Mouse (Mus musculus) CD8-positive naive resting alpha-beta T cell, adult 2 months (primary cell): ENCODE data around the gene Ugdh.

Experiments
- DNase-seq, 2 experiments: peaks; one replicate each; pipeline ENCODE4 v3.0.0; 2022; ENCODE audit warnings: low read depth in 2 of 2, low spot score in 2 of 2

Gene Ugdh

DNA sequence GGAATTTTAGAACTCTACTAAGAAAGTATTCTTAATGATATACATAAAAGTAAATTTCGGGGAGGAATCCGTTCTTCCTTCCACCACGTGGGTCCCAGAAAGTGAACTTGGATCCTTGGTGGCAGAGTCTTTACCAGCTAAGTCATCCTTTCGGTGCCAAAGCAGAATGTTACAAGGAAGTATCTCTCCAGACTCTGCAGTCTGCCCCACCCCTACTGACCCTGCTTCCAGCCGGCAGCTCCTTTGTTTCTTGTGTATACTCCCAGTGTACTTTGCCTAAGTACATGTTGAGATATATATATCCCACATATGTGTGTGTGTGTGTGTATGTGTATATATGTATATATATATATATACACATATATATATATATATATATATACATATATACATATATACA is 6.3 kb downstream of the Ugdh start:
- no peak for DNase-seq

DNA sequence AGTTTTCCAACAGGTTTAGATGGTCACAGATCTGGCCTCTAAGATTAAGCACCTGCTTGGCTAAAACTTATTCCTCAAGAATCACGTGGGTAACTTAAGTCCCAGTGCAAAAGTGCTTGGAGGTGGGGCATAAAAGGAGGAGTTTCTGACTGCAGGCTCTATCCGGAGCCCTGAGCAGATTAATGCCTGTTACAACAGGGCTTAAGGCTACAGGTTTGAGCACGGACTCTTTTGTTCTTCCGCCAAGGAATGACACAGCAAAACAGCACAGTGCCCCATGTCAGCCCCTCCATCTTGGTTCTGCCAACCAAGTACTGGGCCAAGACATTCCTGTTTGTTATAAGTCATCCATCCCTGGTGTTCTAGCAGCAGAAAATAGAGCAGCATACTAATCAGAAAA is 7.4 kb downstream of the Ugdh start:
- no peak for DNase-seq

GRCm38 (mm10) chr5:65425251-65425650 is 10.5 kb downstream of the Ugdh start:
- DNase-seq: no peak

- no peak for DNase-seq
These were observed 11.5 kb downstream of the Ugdh start for GRCm38 (mm10) chr5:65424215-65424614.

DNA sequence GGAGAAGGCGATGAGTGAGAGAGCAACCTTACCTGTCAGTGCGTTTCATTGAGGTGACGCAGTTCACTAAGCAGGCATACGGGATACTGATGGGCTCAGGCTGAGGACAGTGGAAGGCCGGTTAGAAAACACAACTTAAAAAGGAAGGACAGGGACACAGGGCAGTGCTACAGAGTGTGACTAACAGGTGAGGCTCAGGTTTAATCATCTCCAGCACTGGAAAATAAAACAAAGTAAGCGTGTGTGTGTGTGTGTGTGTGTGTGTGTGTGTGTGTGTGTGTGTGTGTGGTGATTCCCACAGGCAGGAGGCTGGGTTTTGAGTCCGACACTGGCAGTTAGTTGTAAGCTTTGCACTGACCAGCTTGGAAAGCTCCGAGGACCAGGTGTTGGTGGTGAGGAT is 12.9 kb downstream of the Ugdh start:
- no peak for DNase-seq

DNA sequence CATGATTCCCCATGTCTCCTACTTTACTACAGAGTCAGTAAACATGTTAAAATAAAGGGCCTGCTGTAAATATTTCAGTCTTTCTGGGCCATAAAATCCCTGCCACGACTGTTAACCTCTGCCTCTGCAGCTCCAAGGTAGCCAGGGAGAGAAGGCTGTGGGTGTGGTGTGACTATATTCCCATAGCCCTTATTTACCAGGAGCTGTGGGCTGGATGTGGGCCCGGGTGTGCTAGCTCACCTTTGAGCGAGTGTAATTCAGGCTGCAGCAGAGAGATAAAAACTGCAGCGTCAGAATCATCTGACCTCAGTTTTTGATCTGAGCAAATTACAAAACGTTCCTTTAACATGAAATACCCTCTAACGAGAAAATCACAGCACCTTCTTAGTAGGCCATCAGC is 14.9 kb downstream of the Ugdh start:
- no peak for DNase-seq

- no peak for DNase-seq
These were observed 16.6 kb downstream of the Ugdh start for GRCm38 (mm10) chr5:65419136-65419535.

DNA sequence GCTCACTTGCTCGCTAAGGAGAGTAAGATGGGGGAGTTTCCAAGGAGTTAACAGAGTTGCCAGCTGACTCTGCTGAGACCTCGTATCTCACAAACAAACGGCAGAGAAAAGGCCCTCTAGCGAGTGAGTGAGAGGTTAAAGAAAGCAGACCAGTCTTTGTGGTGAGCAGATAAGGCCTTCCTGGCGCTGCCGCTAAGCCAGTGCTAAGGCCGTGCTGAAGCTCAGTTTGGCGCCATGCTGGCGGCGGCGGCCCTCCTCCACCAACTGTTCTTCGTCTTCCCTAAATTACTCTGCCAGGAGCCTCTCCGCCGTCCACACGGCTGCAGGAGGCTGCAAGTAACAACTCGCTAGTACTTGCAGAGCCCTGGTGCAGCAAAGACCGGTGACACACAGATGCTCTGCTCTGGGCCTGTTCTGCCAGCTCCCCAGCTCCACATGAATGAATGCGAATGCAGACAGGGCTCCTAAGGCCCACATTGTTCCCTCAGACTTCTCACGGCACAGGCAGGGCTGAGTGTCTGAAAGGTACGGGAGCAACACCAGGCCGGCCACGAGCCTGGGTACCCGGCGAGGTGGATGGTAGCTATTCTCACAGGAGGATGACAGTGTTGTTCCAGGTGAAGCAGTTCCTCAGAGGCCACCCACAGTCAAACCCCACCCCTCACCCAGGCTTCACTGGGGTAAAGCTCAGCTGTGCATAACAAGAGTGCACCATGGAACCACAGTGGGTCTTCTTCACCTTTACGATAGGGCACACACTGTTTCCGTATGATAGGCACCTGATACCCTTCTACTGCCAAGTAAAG is 19.9 kb downstream of the Ugdh start:
- DNase-seq: no peak

GRCm38 (mm10) chr5:65407989-65408388 is 27.8 kb downstream of the Ugdh start:
- no peak for DNase-seq

DNA sequence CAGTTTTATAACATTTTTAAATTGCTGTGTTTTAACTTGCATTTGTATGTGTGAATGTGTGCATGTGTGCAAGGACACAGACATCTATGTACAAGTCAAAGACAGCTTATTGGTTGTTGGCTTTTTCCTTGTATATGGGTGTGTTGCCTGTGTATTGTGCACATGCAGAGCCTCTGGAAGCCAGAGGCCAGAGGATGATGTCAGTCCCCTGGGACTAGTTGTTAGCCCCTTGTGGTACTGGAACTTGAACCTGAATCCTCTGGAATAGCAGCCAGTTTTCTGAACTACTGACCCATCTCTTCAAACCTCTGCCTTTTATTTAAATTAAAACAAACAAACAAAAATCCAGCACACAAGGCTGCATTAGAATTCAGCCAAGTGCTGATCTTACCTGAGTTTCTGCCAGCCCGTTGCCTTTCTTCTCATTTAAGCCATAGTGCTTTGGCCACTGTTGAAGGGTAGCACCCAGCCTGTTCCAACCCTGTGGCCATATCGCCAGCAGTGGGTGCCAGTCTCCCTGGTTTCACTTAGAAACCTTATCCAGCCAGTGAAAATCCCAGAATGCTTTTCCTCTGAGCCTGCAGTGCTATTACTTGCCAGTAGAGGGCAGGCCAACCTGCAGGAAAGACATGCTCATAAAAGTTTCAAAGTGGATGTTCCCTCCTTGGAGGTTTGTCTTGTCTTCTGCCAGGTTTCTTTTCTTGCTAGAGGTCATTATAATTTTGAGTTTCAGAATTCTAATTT is 34.3 kb downstream of the Ugdh start:
- peak; percentile 69 to 77 for DNase-seq

- DNase-seq: no peak
These were observed 41.3 kb downstream of the Ugdh start for GRCm38 (mm10) chr5:65394425-65394824.

DNA sequence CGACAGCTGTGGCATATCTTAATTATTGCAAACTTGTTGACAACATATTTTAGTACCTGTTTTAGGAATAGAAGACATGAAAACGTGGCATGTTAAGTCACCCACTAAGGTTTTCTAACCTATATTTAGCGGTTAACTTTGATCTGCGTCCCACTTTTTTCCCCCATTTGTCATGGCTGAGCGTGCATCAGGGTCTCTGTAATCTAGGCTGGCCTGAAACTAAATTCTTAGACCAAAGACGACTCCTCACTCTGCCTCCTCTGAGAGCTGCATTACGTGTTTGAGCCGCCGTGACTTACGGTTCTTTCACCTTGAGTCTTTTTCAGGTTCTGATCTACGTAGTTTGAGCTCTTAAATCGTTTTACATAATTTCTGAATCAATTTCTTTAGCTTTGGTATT is 44.0 kb downstream of the Ugdh start:
- no peak for DNase-seq

GRCm38 (mm10) chr5:65390648-65391644 is 44.8 kb downstream of the Ugdh start, which contains the start of the genes Rpl9 and Lias:
Gene Rpl9 (minus strand): TSS chr5:65391444.
Gene Lias (plus strand): TSS chr5:65391497.
- DNase-seq: peak; percentile 98

DNA sequence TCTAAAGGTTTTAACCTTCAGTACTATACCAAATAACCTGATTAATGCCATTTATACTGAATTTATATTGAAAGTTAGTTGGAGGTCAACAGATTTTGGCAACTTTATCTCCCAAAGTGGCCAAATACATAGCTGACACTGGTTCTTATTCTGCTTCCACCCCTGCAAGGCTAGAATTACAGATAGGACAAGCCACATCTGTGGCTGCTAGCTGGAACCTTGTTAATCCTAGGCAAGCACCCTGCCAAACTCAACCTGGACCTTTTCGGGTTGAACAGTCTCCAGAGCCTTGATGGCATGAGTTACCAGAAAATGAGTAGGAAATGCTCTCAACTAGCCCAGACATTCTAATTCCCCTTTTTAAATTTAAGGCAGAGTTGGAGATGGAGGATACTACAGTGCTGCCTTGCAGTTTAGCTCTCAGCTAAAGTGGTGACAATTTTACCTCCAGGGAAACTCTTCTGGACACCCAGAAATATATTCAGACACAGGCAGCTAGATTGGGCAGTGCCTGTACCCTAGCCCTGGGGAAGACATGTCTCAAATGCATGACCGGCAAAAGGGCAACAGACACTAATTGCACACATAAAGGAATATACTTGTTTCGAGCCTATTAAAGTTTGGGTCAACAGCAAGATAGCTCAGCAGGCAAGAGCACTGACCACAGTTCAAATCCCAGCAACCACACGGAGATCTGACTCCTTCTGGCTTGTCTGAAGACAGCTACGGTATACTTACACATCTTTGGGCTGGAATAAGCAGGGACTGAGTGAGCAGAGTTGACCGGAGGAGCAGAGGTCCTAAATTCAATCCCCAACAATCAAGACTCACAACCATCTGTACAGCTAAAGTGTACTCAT is 48.5 kb downstream of the Ugdh start:
- DNase-seq: no peak

DNA sequence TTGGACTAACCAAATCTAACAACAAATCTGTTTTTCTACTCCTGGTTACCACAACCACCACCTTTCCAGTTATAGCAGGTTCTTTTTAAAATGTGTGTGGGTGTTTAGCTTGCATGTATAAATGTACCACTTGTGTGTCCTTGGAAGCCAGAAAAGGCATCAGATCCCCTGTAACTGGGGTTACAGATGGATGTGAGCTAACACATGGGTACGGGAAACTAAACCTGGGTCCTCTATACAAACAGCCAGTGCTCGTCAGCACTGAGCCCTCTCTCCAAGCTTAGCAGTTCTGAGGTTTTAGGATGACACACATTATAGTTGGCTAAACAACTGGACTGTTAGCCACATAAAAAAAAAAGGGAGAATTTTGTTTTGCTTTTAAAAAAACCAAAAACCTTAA is 50.0 kb downstream of the Ugdh start:
- no peak for DNase-seq

- DNase-seq: no peak
These were observed 61.0 kb downstream of the Ugdh start for GRCm38 (mm10) chr5:65374746-65375145.

GRCm38 (mm10) chr5:65371551-65371950 is 64.2 kb downstream of the Ugdh start:
- DNase-seq: no peak

GRCm38 (mm10) chr5:65367837-65368236 is 67.9 kb downstream of the Ugdh start:
- DNase-seq: no peak
